Mouse (Mus musculus) hindbrain, postnatal 0 days (tissue): ENCODE data around the gene Itch. TPM values are rescaled to one million over a fixed set of nuclear protein-coding genes. Genes with fewer than 3 reads are reported as not detected.

Experiments used
- ATAC-seq: fragments of 200-750 bp; cut with Nextera tagmentation; 2 replicates; pipeline ENCODE4 v1.8.0; 2017; ENCODE audit warnings: mild to moderate bottlenecking, moderate TSS enrichment, moderate library complexity
- DNase-seq: peaks from one replicate; pipeline ENCODE4 v3.0.0-alpha.2; 2015; ENCODE audit warnings: low spot score
- H3K27ac ChIP-seq: fragments of 300-500 bp; sonication (generic); 2 replicates; pipeline ENCODE4 v1.5.1; 2014; ENCODE audit warnings: mild to moderate bottlenecking
- H3K27me3 ChIP-seq: fragments of 300-500 bp; sonication (generic); 2 replicates; pipeline ENCODE4 v1.6.1; 2014; ENCODE audit warnings: low read length, mixed read lengths; ENCODE audit not compliant: insufficient read depth
- H3K36me3 ChIP-seq: fragments of 300-500 bp; sonication (generic); 2 replicates; pipeline ENCODE4 v1.6.1; 2014; ENCODE audit warnings: low read length, mixed read lengths; ENCODE audit not compliant: insufficient read depth
- H3K4me1 ChIP-seq: fragments of 300-500 bp; sonication (generic); 2 replicates; pipeline ENCODE4 v1.6.1; 2014; ENCODE audit warnings: antibody characterized with exemption, low read length, mixed read lengths; ENCODE audit not compliant: insufficient read depth
- H3K4me2 ChIP-seq: fragments of 300-500 bp; sonication (generic); 2 replicates; pipeline ENCODE4 v1.6.1; 2014; ENCODE audit warnings: low read depth, mild to moderate bottlenecking, low read length, moderate library complexity, mixed read lengths
- H3K4me3 ChIP-seq: fragments of 300-500 bp; sonication (generic); 2 replicates; pipeline ENCODE4 v1.5.1; 2014; ENCODE audit warnings: low read length
- H3K9ac ChIP-seq: fragments of 300-500 bp; sonication (generic); replicated peaks from 2 replicates; pipeline ENCODE4 v1.6.1; 2014; ENCODE audit warnings: mild to moderate bottlenecking, low read length, moderate library complexity, mixed read lengths
- H3K9me3 ChIP-seq: fragments of 300-500 bp; sonication (generic); 2 replicates; pipeline ENCODE4 v1.6.1; 2016; ENCODE audit warnings: low read length, mixed read lengths
- CTCF ChIP-seq: IDR thresholded peaks from 2 replicates; pipeline ENCODE4 v1.5.1; 2016; ENCODE audit warnings: antibody characterized with exemption, control low read depth, low read depth
- WGBS: fragments of 180-500 bp; shearing (Covaris S2); extraction: QIAGEN DNeasy Blood & Tissue Kit; methylation state at CpG from one replicate; pipeline ENCODE4 v1.1.7; 2014; 5-methylcytosine and 5-hydroxymethylcytosine counted together
- polyA plus RNA-seq: library from polyadenylated mRNA; unstranded; fragments of >200 nt; fragmentation: Nextera tagmentation; extraction: Ambion mirVana; gene quantifications from 2 replicates; pipeline ENCODE4 v1.2.1, GENCODE M21; 2015
- total RNA-seq: library from RNA; depleted of rRNA; stranded (reverse); fragments of >200 nt; gene quantifications from 2 replicates; pipeline ENCODE4 v1.2.3, GENCODE M21; 2014; rRNA removed

The Itch gene
- total RNA-seq: 31.4 and 32.5 TPM in 2 replicates
- 22.2 and 22.5 TPM in 2 replicates for polyA plus RNA-seq

DNA sequence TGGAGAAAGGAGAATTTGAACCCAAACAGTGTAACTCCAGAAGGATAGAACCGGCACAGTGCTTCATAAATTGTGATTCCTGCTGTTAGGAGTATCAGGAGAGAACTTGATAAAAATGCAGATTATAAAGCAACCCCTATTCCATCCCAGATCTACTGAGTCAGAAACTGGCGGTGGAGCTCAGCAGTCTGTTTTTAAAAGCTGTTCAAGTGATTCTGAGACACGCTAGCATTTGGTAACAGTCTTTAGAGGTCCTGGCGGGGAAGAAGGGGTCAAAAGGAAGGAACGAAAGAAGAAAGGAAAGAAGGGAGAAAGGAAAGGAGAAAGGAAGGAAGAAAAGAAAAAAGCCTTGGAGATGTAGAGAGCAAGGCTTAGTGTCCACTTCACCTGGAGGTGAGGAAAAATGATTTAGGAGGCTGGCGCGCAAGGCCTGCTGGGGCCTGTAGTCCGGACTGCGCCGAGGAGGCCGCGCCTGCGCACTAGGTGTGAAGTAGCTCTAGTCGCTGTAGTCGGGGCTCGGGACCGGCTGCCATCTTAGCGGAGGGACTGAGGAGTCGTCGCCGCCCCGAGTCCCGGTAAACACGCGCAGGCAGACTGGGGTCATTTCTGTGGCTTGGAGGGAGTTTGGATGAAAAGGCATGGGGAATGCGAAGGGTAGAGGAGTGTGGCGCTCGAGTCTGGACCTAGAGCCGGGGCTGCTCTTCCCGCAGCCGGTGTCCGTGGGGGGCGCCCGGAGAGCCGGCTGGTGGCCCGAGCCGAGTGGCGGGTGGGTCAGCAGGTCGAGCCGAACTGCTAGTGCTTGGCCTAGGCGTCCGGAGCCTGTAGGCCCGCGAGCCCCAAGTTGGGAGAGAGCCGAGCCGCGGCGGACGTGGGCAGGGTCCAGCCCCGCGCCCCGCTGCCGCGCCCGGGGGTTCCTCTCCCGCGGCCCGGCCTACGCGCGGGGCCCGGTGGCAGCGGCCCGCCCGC is at the start of gene Itch:
TSS of gene Itch (plus strand) at position 499 of the 966 bp plus-strand sequence.
- TF ChIP-seq CTCF: 0 out of 2 replicates have a peak, but pooled peaks have one; percentile 14
- no peaks in the 10 kb centered on the region for H3K27me3 ChIP-seq
- peak; percentile 98 for ATAC-seq
- peak within 1 kb of the TSS; percentile 95 for H3K9ac ChIP-seq
- H3K4me2 ChIP-seq: peak within 1 kb of the TSS; percentile 66
- peaks cover 3% of the 10 kb centered on the region; the same call in 1 of the 2 replicates for H3K36me3 ChIP-seq
- peaks cover 9% of the 10 kb centered on the region for H3K4me1 ChIP-seq
- H3K9me3 ChIP-seq: no peaks in the 10 kb centered on the region
- peak; percentile 97 for DNase-seq
- peak within 1 kb of the TSS; percentile 91 for H3K4me3 ChIP-seq
- 3% methylated on average over 55 of the region's 65 CpGs for WGBS
- H3K27ac ChIP-seq: peak within 1 kb of the TSS; percentile 92

DNA sequence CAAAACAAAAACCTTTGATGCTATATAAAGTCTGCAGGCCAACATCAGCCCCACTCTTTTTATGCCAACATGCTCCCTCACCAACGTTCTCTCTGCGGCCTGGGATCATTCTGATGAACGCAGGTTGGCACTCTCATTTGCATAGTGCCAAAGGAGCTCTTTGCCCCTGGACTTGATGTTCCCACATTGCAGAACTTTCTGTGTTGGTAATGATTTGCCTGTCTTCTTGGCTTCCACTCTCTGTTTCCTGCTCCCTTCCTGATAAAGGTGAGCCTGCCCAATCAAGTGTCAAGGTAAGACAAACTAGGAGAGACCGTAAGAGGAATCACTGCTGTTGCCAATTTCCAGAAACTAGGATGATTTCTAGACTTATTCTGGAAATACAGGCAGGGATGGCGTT is 48.8 kb upstream of the Itch start:
- WGBS: 84% methylated on average over 5 of the region's 5 CpGs
- Histone ChIP-seq H3K9me3 (no peaks in the 10 kb centered on the region), H3K9ac (no peak overlapping the region), H3K4me3 (no peak overlapping the region), H3K27ac (no peak overlapping the region), H3K4me2 (no peak overlapping the region), H3K27me3 (no peaks in the 10 kb centered on the region), H3K4me1 (no peaks in the 10 kb centered on the region), H3K36me3 (no peaks in the 10 kb centered on the region)
- no peak for TF ChIP-seq CTCF
- ATAC-seq: no peak
- DNase-seq: no peak

DNA sequence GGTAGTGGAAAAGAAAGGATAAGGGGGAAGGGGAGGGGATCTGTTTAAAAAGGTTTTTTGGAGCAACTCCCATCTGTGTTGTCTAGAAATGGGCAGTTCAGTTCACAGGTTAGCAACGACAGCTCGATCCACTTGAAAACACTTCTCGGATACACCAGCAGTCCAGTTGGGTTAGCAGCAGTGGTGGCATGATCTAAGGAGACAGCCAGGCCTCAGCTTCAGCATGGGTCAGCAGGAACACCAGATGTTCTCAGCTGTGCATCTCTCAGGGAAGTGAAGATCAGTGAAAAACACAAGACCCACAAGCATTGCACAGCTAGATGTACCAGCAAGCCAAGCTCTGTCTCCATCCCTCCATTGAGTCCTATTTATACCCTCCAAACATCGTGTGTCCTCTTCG is 47.0 kb upstream of the Itch start:
- no peaks in the 10 kb centered on the region for H3K4me1 ChIP-seq
- TF ChIP-seq CTCF: no peak
- no peak overlapping the region for H3K27ac ChIP-seq
- no peak overlapping the region for H3K4me3 ChIP-seq
- H3K9me3 ChIP-seq: no peaks in the 10 kb centered on the region
- no peaks in the 10 kb centered on the region for H3K27me3 ChIP-seq
- ATAC-seq (no peak), DNase-seq (no peak)
- H3K9ac ChIP-seq: no peak overlapping the region
- no peak overlapping the region for H3K4me2 ChIP-seq
- H3K36me3 ChIP-seq: no peaks in the 10 kb centered on the region
- WGBS: 88% methylated on average over 5 of the region's 5 CpGs

DNA sequence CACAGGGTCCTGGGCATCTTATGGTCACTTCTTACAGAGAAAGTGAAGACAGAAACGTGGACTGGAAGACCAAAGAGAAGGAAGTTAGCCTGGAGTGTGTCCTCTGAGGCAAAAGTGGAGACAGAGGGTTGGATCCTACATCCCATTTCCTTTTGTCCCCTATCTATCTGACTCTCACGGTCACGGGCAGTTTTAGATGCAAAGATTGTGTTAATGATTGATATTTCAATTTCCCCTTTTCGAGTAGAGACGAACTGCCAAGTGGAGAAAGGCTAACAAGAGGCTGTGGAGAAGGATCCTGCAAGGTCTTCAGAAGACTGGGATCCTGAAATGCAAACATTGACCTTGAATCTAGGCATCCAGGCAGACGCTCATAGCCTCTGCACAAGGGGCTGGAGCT is 45.0 kb upstream of the Itch start:
- no peak for TF ChIP-seq CTCF

DNA sequence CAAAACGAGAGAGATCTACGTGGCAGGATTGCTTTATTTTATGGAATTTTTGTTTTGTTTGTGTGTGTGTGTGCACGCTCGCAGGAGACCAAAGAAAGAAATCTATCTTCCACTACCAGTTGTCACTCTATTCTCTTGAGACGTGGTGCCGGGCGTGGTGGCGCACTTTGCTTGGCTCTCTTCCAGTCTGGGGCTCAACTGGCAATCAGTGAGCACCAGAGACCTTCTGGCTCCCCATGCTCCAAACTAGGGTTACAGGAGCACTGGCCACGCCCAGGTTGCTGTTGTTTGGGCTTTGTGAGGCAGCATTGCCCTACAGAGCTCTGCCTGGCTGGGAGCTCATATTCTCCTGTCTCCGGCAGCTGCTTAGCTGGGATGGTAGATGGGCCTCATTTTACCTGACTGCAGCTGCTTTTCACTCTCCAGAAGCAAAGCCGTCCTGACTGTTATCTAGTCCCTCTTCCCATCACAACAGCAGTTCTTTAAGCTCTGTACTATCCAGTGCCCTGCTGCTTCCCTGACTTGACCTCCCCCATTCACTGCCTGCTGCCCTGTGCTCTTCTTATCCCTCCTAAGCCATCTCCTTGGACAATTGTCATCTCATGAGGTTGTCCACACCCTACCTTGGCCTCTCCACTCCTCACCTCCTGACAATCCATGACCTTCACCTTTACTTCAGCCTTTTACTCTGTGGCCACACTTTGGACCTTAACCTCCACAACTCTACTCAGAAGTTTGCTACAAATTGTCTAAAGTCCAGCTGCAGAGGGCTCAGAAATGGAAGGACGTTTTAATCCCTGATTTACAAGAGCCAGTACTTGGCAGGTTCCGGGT is 42.2 kb upstream of the Itch start:
- 50% methylated on average over 13 of the region's 13 CpGs for WGBS
- ATAC-seq (no peak), DNase-seq (no peak)
- Histone ChIP-seq H3K27ac (no peak overlapping the region), H3K4me3 (no peak overlapping the region), H3K9me3 (no peaks in the 10 kb centered on the region), H3K4me1 (no peaks in the 10 kb centered on the region), H3K4me2 (no peak overlapping the region), H3K27me3 (no peaks in the 10 kb centered on the region), H3K36me3 (no peaks in the 10 kb centered on the region), H3K9ac (no peak overlapping the region)
- TF ChIP-seq CTCF: no peak

More for the DNA sequence above, 45.0 kb upstream of the Itch start:
- Histone ChIP-seq H3K4me2 (no peak overlapping the region), H3K27ac (no peak overlapping the region), H3K27me3 (no peaks in the 10 kb centered on the region), H3K36me3 (no peaks in the 10 kb centered on the region), H3K4me1 (no peaks in the 10 kb centered on the region), H3K9me3 (no peaks in the 10 kb centered on the region), H3K9ac (no peak overlapping the region), H3K4me3 (no peak overlapping the region)
- no peak for DNase-seq
- no peak for ATAC-seq
- 86% methylated on average over 6 of the region's 6 CpGs for WGBS

DNA sequence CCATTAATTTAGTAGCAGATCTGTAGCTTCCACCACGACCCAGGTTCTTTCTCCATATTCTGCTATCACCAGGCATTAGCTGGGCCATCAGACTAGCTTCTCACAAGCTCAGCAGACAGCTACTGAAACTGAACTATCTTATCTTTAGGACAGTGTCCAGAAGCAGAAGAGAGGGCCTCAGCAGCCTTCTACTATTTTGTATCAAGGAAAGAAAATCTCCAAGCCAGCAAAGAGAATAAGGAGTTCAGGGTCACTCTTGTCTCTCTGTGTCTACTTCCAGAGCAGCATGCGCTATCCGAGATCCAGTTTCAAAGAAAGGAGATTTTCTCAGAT is 41.6 kb upstream of the Itch start:
- H3K9me3 ChIP-seq: no peaks in the 10 kb centered on the region
- no peaks in the 10 kb centered on the region for H3K4me1 ChIP-seq
- WGBS: 87% methylated on average over 3 of the region's 3 CpGs
- ATAC-seq (no peak), DNase-seq (no peak)
- TF ChIP-seq CTCF: no peak
- no peak overlapping the region for H3K4me3 ChIP-seq
- H3K9ac ChIP-seq: no peak overlapping the region
- H3K36me3 ChIP-seq: no peaks in the 10 kb centered on the region
- no peak overlapping the region for H3K4me2 ChIP-seq
- no peaks in the 10 kb centered on the region for H3K27me3 ChIP-seq
- H3K27ac ChIP-seq: no peak overlapping the region
